Mouse (Mus musculus) megakaryocyte, embryonic 14.5 days (primary cell): ENCODE data around the gene Tor3a. TPM values are rescaled to one million over a fixed set of nuclear protein-coding genes. Genes with fewer than 3 reads are reported as not detected.

ENCODE experiments used
- H3K27me3 ChIP-seq: replicated peaks from 2 replicates; pipeline ENCODE3; 2012; ENCODE audit warnings: inconsistent platforms
- H3K36me3 ChIP-seq: replicated peaks from 2 replicates; pipeline ENCODE3; 2012; ENCODE audit warnings: low read length, inconsistent platforms, mixed read lengths
- H3K4me1 ChIP-seq: 2 replicates; pipeline ENCODE4 v1.6.1; 2012; ENCODE audit warnings: inconsistent platforms
- H3K4me3 ChIP-seq: replicated peaks from 2 replicates; pipeline ENCODE3; 2012; ENCODE audit warnings: moderate library complexity, mild to moderate bottlenecking, inconsistent platforms
- H3K9me3 ChIP-seq: 2 replicates; pipeline ENCODE4 v1.6.1; 2012; ENCODE audit warnings: inconsistent platforms
- FLI1 ChIP-seq: IDR thresholded peaks from 2 replicates; pipeline ENCODE4 v1.6.1; 2012; ENCODE audit warnings: low read length, inconsistent platforms, mixed read lengths
- GATA1 ChIP-seq: IDR thresholded peaks from 3 replicates; pipeline ENCODE4 v1.6.1; 2012; ENCODE audit warnings: mixed read lengths, low read length, inconsistent platforms, borderline replicate concordance
- polyA plus RNA-seq: library from polyadenylated mRNA; stranded (reverse); fragments of >175 nt; gene quantifications from 2 replicates; pipeline ENCODE4 v1.2.3, GENCODE M21; 2012; ENCODE audit warnings: low replicate concordance; ENCODE audit not compliant: insufficient read depth

The Tor3a gene
- polyA plus RNA-seq, 1 experiment: 18.1 TPM

GRCm38 (mm10) chr1:156705696-156706285 lies 31.6 kb upstream of the Tor3a start:
- no peak overlapping the region for H3K4me3 ChIP-seq
- no peaks in the 10 kb centered on the region for H3K9me3 ChIP-seq
- no peaks in the 10 kb centered on the region for H3K27me3 ChIP-seq
- peaks cover 79% of the 10 kb centered on the region for H3K36me3 ChIP-seq
- H3K4me1 ChIP-seq: peaks cover 44% of the 10 kb centered on the region
- TF ChIP-seq GATA1 (no peak), FLI1 (no peak)

GRCm38 (mm10) chr1:156703444-156703843 lies 29.3 kb upstream of the Tor3a start:
- Histone ChIP-seq H3K4me3 (no peak overlapping the region), H3K4me1 (peaks cover 27% of the 10 kb centered on the region), H3K27me3 (no peaks in the 10 kb centered on the region), H3K9me3 (no peaks in the 10 kb centered on the region), H3K36me3 (peaks cover 88% of the 10 kb centered on the region)
- TF ChIP-seq GATA1 (no peak), FLI1 (no peak)

GRCm38 (mm10) chr1:156702151-156702550 lies 28.0 kb upstream of the Tor3a start:
- TF ChIP-seq FLI1: no peak
- no peak for TF ChIP-seq GATA1
- H3K4me3 ChIP-seq: no peak overlapping the region
- no peaks in the 10 kb centered on the region for H3K9me3 ChIP-seq
- peaks cover 92% of the 10 kb centered on the region for H3K36me3 ChIP-seq
- no peaks in the 10 kb centered on the region for H3K27me3 ChIP-seq
- peaks cover 15% of the 10 kb centered on the region for H3K4me1 ChIP-seq

GRCm38 (mm10) chr1:156686025-156686661 lies 12.0 kb upstream of the Tor3a start:
- Histone ChIP-seq H3K4me1 (0 out of 2 replicates have a peak, but pooled peaks cover 1% of the 10 kb centered on the region), H3K36me3 (peaks cover 95% of the 10 kb centered on the region), H3K9me3 (no peaks in the 10 kb centered on the region), H3K4me3 (no peak overlapping the region), H3K27me3 (no peaks in the 10 kb centered on the region)
- TF ChIP-seq FLI1 (no peak), GATA1 (no peak)

- peaks cover 59% of the 10 kb centered on the region for H3K36me3 ChIP-seq
- no peaks in the 10 kb centered on the region for H3K27me3 ChIP-seq
- TF ChIP-seq FLI1 (no peak), GATA1 (no peak)
- H3K4me3 ChIP-seq: no peak overlapping the region
- H3K9me3 ChIP-seq: no peaks in the 10 kb centered on the region
- peaks cover 17% of the 10 kb centered on the region for H3K4me1 ChIP-seq
These were observed 5.4 kb upstream of the Tor3a start for GRCm38 (mm10) chr1:156679599-156679998.

- H3K27me3 ChIP-seq: no peaks in the 10 kb centered on the region
- H3K9me3 ChIP-seq: no peaks in the 10 kb centered on the region
- no peak overlapping the region for H3K4me3 ChIP-seq
- peaks cover 40% of the 10 kb centered on the region for H3K36me3 ChIP-seq
- H3K4me1 ChIP-seq: peaks cover 40% of the 10 kb centered on the region
- no peak for TF ChIP-seq GATA1
- no peak for TF ChIP-seq FLI1
These were observed 3.1 kb upstream of the Tor3a start for GRCm38 (mm10) chr1:156677230-156677629.

GRCm38 (mm10) chr1:156676596-156676995 lies 2.4 kb upstream of the Tor3a start:
- no peaks in the 10 kb centered on the region for H3K27me3 ChIP-seq
- H3K9me3 ChIP-seq: no peaks in the 10 kb centered on the region
- TF ChIP-seq GATA1: no peak
- H3K36me3 ChIP-seq: peaks cover 37% of the 10 kb centered on the region
- H3K4me3 ChIP-seq: no peak overlapping the region
- H3K4me1 ChIP-seq: peaks cover 41% of the 10 kb centered on the region

- Histone ChIP-seq H3K4me3 (no peak overlapping the region), H3K4me1 (peaks cover 40% of the 10 kb centered on the region), H3K27me3 (no peaks in the 10 kb centered on the region), H3K9me3 (no peaks in the 10 kb centered on the region), H3K36me3 (peaks cover 33% of the 10 kb centered on the region)
- TF ChIP-seq GATA1: no peak
- no peak for TF ChIP-seq FLI1
These were observed 2.0 kb upstream of the Tor3a start for GRCm38 (mm10) chr1:156676171-156676570.

GRCm38 (mm10) chr1:156673476-156674194 lies 521 bp downstream of the Tor3a start:
- Histone ChIP-seq H3K9me3 (no peaks in the 10 kb centered on the region), H3K27me3 (no peaks in the 10 kb centered on the region), H3K4me1 (peaks cover 40% of the 10 kb centered on the region), H3K36me3 (peaks cover 26% of the 10 kb centered on the region), H3K4me3 (peak overlapping the region; percentile 97)
- no peak for TF ChIP-seq FLI1
- TF ChIP-seq GATA1: no peak; the same call in 2 of the 3 replicates

- Histone ChIP-seq H3K4me1 (peaks cover 46% of the 10 kb centered on the region), H3K4me3 (peak overlapping the region; percentile 97), H3K9me3 (no peaks in the 10 kb centered on the region), H3K36me3 (peaks cover 25% of the 10 kb centered on the region), H3K27me3 (no peaks in the 10 kb centered on the region)
- TF ChIP-seq FLI1: no peak
- TF ChIP-seq GATA1: no peak
These were observed 1.3 kb downstream of the Tor3a start for GRCm38 (mm10) chr1:156672720-156673475.
